Mouse (Mus musculus) liver, adult 2 months (tissue): ENCODE measurements around the gene Inpp4b.

Experiments
- CTCF ChIP-seq: fragments of 200-500 bp; IDR thresholded peaks from 2 replicates; pipeline ENCODE4 v1.5.1; 2011; ENCODE audit warnings: low read depth, low read length, control low read depth
- POLR2A ChIP-seq: fragments of 200-500 bp; IDR thresholded peaks from 2 replicates; pipeline ENCODE4 v1.6.1; 2011; ENCODE audit warnings: low read length, control low read depth; ENCODE audit not compliant: insufficient read depth; ENCODE audit errors: extremely low read depth

- TF ChIP-seq CTCF (no peak), POLR2A (no peak)
Observed at GRCm38 (mm10) chr8:81342999-81343302, 595 bp downstream of the Inpp4b start.
